Mouse (Mus musculus) liver, postnatal 0 days (tissue): Measurements from ENCODE around the gene Npsr1. TPM values are rescaled to one million over a fixed set of nuclear protein-coding genes. Genes with fewer than 3 reads are reported as not detected.
A peak's percentile ranks its signal among the peaks of the same experiment; 100 is the strongest.

Source experiments
- ATAC-seq: fragments of 200-750 bp; cut with Nextera tagmentation; 2 replicates; pipeline ENCODE4 v1.8.0; 2017; ENCODE audit warnings: mild to moderate bottlenecking, moderate library complexity
- DNase-seq: peaks from one replicate; pipeline ENCODE4 v3.0.0-alpha.2; 2016
- H3K27ac ChIP-seq: fragments of 300-500 bp; sonication (generic); 2 replicates; pipeline ENCODE4 v1.5.1; 2014; ENCODE audit warnings: antibody characterized with exemption, moderate library complexity, mild to moderate bottlenecking, low read depth
- H3K27me3 ChIP-seq: fragments of 300-500 bp; sonication (generic); 2 replicates; pipeline ENCODE4 v1.6.1; 2014; ENCODE audit warnings: low read length, control low read depth, mixed read lengths; ENCODE audit not compliant: insufficient read depth
- H3K36me3 ChIP-seq: fragments of 300-500 bp; sonication (generic); replicated peaks from 2 replicates; pipeline ENCODE4 v1.6.1; 2014; ENCODE audit warnings: mild to moderate bottlenecking, control low read depth, low read length, moderate library complexity, mixed read lengths; ENCODE audit not compliant: insufficient read depth
- H3K4me1 ChIP-seq: fragments of 300-500 bp; sonication (generic); 2 replicates; pipeline ENCODE4 v1.6.1; 2014; ENCODE audit warnings: antibody characterized with exemption, mild to moderate bottlenecking, control low read depth; ENCODE audit not compliant: insufficient read depth
- H3K4me2 ChIP-seq: fragments of 300-500 bp; sonication (generic); 2 replicates; pipeline ENCODE4 v1.6.1; 2014; ENCODE audit warnings: low read depth, mild to moderate bottlenecking, low read length, moderate library complexity, mixed read lengths
- H3K4me3 ChIP-seq: fragments of 300-500 bp; sonication (generic); 2 replicates; pipeline ENCODE4 v1.5.1; 2014; ENCODE audit warnings: low read depth, low read length
- H3K9ac ChIP-seq: fragments of 300-500 bp; sonication (generic); replicated peaks from 2 replicates; pipeline ENCODE4 v1.6.1; 2014; ENCODE audit warnings: mild to moderate bottlenecking, moderate library complexity
- H3K9me3 ChIP-seq: fragments of 300-500 bp; sonication (generic); 2 replicates; pipeline ENCODE4 v1.6.1; 2016; ENCODE audit warnings: mild to moderate bottlenecking, control low read depth, low read length, mixed read lengths
- CTCF ChIP-seq: sonication (generic); IDR thresholded peaks from 2 replicates; pipeline ENCODE4 v1.5.1; 2016; ENCODE audit warnings: antibody characterized with exemption, low read depth
- EP300 ChIP-seq: IDR thresholded peaks from 2 replicates; pipeline ENCODE4 v1.6.1; 2016; ENCODE audit warnings: antibody characterized with exemption, low read depth, mild to moderate bottlenecking
- WGBS: fragments of 180-500 bp; shearing (Covaris S2); extraction: QIAGEN DNeasy Blood & Tissue Kit; methylation state at CpG from one replicate; pipeline ENCODE4 v1.1.7; 2014; ENCODE audit not compliant: insufficient replicate concordance; 5-methylcytosine and 5-hydroxymethylcytosine counted together
- polyA plus RNA-seq: library from polyadenylated mRNA; unstranded; fragments of >200 nt; fragmentation: Nextera tagmentation; extraction: Ambion mirVana; gene quantifications from 2 replicates; pipeline ENCODE4 v1.2.1, GENCODE M21; 2015

The Npsr1 gene
- polyA plus RNA-seq, 1 experiment from 2014 or later, result not detected

GRCm38 (mm10) chr9:24099631-24100030, 1.8 kb downstream of the Npsr1 start:
- DNase-seq, result no peak
- no peak for TF ChIP-seq EP300
- TF ChIP-seq CTCF, result no peak
- Histone ChIP-seq H3K27me3 (no peaks in the 10 kb centered on the region), H3K9me3 (no peaks in the 10 kb centered on the region), H3K4me1 (no peaks in the 10 kb centered on the region), H3K4me2 (no peak overlapping the region), H3K36me3 (no peaks in the 10 kb centered on the region), H3K9ac (no peak overlapping the region), H3K4me3 (no peak overlapping the region), H3K27ac (no peak overlapping the region)
- WGBS, result 71% methylated on average over 4 of the region's 4 CpGs
- no peak for ATAC-seq

DNA sequence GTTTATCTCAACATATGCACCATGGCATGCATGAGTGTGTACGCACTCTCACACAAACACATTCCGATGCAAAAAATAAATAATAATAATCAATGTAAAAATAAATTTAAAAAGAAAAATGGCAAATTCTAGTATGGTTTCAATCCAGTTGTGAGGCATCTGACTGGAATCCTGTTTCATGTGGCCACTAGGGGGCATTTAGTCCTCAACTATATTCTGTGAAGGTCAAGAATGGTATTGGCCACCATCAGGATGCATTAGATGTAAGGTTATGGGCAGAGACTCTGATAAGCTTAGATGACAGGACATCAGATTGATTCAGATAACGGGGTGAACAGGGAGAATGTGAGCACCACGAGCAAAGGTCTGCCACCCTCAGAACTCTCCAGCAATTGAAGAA, 21.6 kb downstream of the Npsr1 start:
- TF ChIP-seq EP300, result no peak
- TF ChIP-seq CTCF, result peak; percentile 73
- no peaks in the 10 kb centered on the region for H3K4me1 ChIP-seq
- ATAC-seq (0 out of 2 replicates have a peak, but pooled peaks have one; percentile 50), DNase-seq (peak; percentile 30)
- H3K9me3 ChIP-seq, result no peaks in the 10 kb centered on the region
- no peak overlapping the region for H3K4me3 ChIP-seq
- H3K4me2 ChIP-seq, result no peak overlapping the region
- no peak overlapping the region for H3K27ac ChIP-seq
- H3K9ac ChIP-seq, result no peak overlapping the region
- WGBS, result 41% methylated on average over 4 of the region's 4 CpGs
- no peaks in the 10 kb centered on the region for H3K36me3 ChIP-seq
- no peaks in the 10 kb centered on the region for H3K27me3 ChIP-seq

DNA sequence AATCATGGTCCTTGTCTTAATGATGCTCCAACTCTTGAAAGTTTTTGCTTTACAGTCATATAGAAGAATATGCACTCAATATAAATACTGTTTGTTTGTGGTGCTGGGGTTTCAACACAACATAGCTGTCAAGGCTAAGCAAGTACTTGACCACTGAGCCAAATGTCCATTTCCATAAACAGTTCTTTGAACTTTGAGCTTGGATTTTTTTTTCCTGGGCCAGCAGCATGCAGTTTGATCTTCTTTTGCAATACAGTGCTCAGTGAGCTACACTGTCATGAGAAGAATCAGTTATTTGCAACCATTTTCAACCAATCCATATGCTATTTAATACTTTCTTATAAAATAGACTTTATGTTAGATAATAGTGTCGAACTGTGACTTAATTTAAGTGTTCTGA, 35.3 kb downstream of the Npsr1 start:
- no peaks in the 10 kb centered on the region for H3K36me3 ChIP-seq
- no peak for TF ChIP-seq CTCF
- TF ChIP-seq EP300, result no peak
- WGBS, result 62% methylated on average over 1 of the region's 1 CpGs

DNA sequence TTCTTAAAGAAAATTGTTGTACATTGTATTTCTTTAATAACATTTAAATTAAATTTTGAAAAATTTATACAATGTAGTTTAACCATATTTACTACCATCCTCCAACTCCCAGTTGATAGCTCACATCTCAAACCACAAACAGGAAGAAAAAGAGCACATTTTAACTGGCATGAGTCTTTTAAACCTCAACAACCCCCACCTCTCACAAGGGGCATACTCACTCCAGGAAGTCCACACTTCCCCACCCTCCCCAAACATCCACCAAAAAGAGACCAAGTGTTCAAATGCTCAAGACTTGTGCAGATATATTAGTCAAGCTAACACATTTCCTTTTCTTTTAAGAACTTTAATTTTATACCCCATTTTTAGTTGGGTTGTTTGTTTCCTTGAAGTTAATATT, 38.6 kb downstream of the Npsr1 start:
- no peak overlapping the region for H3K4me3 ChIP-seq
- no peak overlapping the region for H3K9ac ChIP-seq
- no peaks in the 10 kb centered on the region for H3K36me3 ChIP-seq
- H3K27ac ChIP-seq, result no peak overlapping the region
- no peaks in the 10 kb centered on the region for H3K27me3 ChIP-seq
- TF ChIP-seq EP300 (no peak), CTCF (no peak)
- DNase-seq (no peak), ATAC-seq (no peak)
- no peaks in the 10 kb centered on the region for H3K9me3 ChIP-seq
- no peak overlapping the region for H3K4me2 ChIP-seq
- no peaks in the 10 kb centered on the region for H3K4me1 ChIP-seq

More for the DNA sequence above, 35.3 kb downstream of the Npsr1 start:
- Histone ChIP-seq H3K4me2 (no peak overlapping the region), H3K27ac (no peak overlapping the region), H3K9ac (no peak overlapping the region), H3K4me1 (no peaks in the 10 kb centered on the region), H3K9me3 (no peaks in the 10 kb centered on the region), H3K27me3 (no peaks in the 10 kb centered on the region), H3K4me3 (no peak overlapping the region)
- no peak for DNase-seq
- peak; percentile 56 for ATAC-seq

DNA sequence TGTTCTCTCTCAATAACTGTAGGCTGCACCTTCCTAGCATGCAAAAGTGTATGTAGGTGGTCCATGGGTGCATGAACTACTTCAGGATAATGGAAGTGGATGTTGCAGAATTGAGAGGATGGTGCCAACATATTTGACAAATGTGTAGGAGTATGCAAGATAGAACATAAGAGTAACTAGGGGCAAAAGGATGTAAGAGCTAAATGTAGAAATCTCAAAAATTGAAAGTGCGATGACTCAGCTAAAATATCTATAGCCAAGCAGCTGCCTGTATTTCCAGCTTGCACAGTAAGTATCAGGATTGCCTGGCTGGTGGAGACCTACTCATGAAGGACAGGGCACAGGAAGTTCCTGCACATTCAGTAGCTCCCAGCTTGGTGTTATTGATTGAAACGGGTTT, 46.5 kb downstream of the Npsr1 start:
- H3K27me3 ChIP-seq, result no peaks in the 10 kb centered on the region
- no peaks in the 10 kb centered on the region for H3K9me3 ChIP-seq
- no peaks in the 10 kb centered on the region for H3K36me3 ChIP-seq
- ATAC-seq (no peak), DNase-seq (no peak)
- H3K4me1 ChIP-seq, result no peaks in the 10 kb centered on the region
- 64% methylated on average over 2 of the region's 2 CpGs for WGBS
- no peak overlapping the region for H3K9ac ChIP-seq
- no peak overlapping the region for H3K27ac ChIP-seq
- TF ChIP-seq CTCF, result no peak
- TF ChIP-seq EP300, result no peak
- no peak overlapping the region for H3K4me2 ChIP-seq
- H3K4me3 ChIP-seq, result no peak overlapping the region

- WGBS, result 65% methylated on average over 1 of the region's 1 CpGs
- ATAC-seq (no peak), DNase-seq (no peak)
- no peak overlapping the region for H3K9ac ChIP-seq
- no peak overlapping the region for H3K27ac ChIP-seq
- no peak overlapping the region for H3K4me2 ChIP-seq
- H3K27me3 ChIP-seq, result no peaks in the 10 kb centered on the region
- H3K36me3 ChIP-seq, result no peaks in the 10 kb centered on the region
- TF ChIP-seq EP300, result no peak
- no peak for TF ChIP-seq CTCF
- no peak overlapping the region for H3K4me3 ChIP-seq
- H3K9me3 ChIP-seq, result no peaks in the 10 kb centered on the region
- no peaks in the 10 kb centered on the region for H3K4me1 ChIP-seq
Observed at GRCm38 (mm10) chr9:24157208-24157607, 59.4 kb downstream of the Npsr1 start.

DNA sequence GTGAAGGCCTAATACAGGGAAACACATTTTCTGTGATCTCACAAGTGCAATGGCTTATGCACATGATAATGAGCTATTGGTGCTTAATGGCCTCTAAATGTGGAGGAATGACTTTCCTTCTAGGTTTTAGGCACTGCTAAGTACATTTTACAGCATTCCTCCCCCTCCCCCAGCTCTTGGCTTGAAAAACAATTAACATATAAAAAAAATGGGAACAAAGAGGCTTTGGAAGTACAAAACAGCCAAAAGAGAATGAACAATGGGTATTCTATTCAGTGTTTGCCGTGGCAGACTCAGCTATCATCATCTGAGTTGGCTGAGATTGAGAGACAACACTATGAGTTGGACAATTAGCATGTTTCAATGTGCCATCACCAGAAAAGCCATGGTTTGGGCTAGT, 62.6 kb downstream of the Npsr1 start:
- H3K36me3 ChIP-seq, result no peaks in the 10 kb centered on the region
- TF ChIP-seq CTCF (no peak), EP300 (no peak)
- 45% methylated on average over 1 of the region's 1 CpGs for WGBS
- H3K27ac ChIP-seq, result no peak overlapping the region
- no peak overlapping the region for H3K4me3 ChIP-seq
- DNase-seq (no peak), ATAC-seq (no peak)
- no peaks in the 10 kb centered on the region for H3K9me3 ChIP-seq
- H3K9ac ChIP-seq, result no peak overlapping the region
- no peaks in the 10 kb centered on the region for H3K27me3 ChIP-seq
- H3K4me1 ChIP-seq, result no peaks in the 10 kb centered on the region
- no peak overlapping the region for H3K4me2 ChIP-seq
